Mouse (Mus musculus): ENCODE measurements at regions not wholly inside any gene's neighbourhood (a gene's known extent, or its start where the extent isn't known, plus 50 kb on each side); places are given as distances from the start of the nearest gene placed in this dataset.

GRCm38 (mm10) chr9:62590407-62591195 is 53.8 kb upstream of the Coro2b start:
- DNase-seq (ENCODE audit: low read depth, low spot score): no peak

GRCm38 (mm10) chr9:62591196-62591485 is 54.3 kb upstream of the Coro2b start:
- DNase-seq (ENCODE audit: low read depth, low spot score): no peak

- DNase-seq (ENCODE audit: low read depth, low spot score): peak; percentile 81
These were observed 61.2 kb upstream of the Coro2b start for GRCm38 (mm10) chr9:62598056-62598455.

DNA sequence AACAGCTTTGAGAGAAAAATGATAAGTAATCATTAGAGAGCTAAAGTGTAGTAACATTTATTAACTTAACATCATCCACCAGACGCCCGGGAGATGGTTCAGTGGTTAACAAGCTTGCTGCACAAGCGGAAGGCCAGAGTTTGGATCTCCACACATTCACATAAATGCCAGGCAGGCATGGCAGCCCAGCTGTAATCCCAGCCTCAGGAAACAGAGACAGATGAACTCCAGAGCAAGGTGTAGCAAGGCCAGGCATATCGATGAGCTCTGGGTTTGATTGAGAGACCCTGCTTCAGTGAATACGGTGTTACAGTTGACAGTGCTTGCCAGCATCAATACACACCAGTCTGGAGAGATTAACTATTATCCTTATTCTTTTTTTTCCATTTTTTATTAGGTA is 62.1 kb upstream of the Coro2b start:
- no peak for DNase-seq (ENCODE audit: low read depth, low spot score)

- no peak for DNase-seq (ENCODE audit: low read depth, low spot score)
These were observed 67.1 kb upstream of the Itga11 start for GRCm38 (mm10) chr9:62610526-62610925.

- DNase-seq (ENCODE audit: low read depth, low spot score): no peak
These were observed 66.2 kb upstream of the Itga11 start for GRCm38 (mm10) chr9:62611452-62611851.

DNA sequence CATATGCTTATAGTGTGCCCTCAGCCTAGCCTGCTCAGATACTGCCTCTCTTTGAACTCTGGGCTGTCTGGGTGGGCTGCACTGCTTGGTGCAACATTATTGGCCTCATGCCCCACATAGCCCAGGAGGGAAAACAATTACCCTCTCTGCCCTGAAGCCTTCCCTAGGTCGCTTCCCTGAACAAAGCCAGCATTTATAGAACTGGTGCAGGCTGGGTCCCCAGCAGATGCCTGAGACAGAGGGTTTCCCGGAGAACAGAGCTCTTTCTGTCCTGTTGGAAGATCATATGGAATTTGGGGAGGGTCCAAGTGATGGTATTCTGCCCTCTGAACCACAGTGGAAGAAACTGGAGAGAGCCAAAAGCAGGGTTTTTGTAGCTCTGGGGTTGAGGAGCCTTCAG is 64.6 kb upstream of the Itga11 start:
- DNase-seq (ENCODE audit: low read depth, low spot score): no peak

- no peak for DNase-seq (ENCODE audit: low read depth, low spot score)
These were observed 63.8 kb upstream of the Itga11 start for GRCm38 (mm10) chr9:62613806-62614205.

DNA sequence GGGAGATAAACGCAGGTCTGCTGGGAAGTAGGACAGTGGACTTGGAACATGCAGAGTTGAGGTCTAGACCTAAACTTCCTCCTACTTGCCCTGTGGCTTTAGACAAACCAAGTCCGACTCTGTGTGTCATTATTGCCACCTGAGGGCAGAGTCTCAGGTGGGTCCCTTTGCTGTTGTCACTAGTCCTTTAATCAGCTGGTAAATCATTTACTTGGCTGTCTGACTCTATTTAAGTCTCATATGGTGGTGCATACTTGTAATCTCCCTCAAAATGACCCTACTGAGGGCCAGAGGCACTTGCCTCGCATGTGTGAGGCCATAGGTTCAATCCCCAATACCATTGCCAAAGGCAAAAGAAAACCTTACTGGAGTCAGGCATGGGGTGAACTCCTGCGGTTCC is 62.7 kb upstream of the Itga11 start:
- no peak for DNase-seq (ENCODE audit: low read depth, low spot score)

- DNase-seq (ENCODE audit: low read depth, low spot score): no peak
These were observed 61.8 kb upstream of the Itga11 start for GRCm38 (mm10) chr9:62615799-62616198.

GRCm38 (mm10) chr9:62618994-62619393 is 58.6 kb upstream of the Itga11 start:
- no peak for DNase-seq (ENCODE audit: low read depth, low spot score)

GRCm38 (mm10) chr9:62620901-62621445 is 56.7 kb upstream of the Itga11 start:
- no peak for DNase-seq (ENCODE audit: low read depth, low spot score)

- no peak for DNase-seq (ENCODE audit: low read depth, low spot score)
These were observed 55.5 kb upstream of the Itga11 start for GRCm38 (mm10) chr9:62622106-62622505.

DNA sequence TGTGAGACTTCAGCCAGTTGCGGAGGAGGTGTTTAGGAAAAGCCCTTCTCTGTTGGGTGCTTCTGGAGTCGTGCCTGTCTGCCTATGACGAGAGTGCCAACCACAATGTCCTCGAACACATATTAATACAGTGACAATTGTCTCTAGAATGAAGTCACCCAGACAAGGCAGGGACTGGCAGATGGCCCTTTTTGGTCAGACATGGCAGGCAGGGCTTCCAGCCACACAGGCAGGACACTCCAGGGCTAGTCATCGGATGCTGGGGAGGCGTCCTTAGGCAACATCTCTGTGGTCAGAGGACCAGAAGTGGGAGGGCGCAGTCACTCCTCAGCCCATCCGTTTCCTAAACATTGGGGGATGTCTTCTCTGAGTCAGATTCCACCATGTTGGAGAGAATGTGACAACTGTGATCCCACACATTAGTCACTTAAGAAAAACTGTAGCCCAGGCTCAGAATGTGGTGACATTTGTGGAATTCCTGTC is 53.0 kb upstream of the Itga11 start:
- DNase-seq (ENCODE audit: low read depth, low spot score): peak; percentile 50

- DNase-seq (ENCODE audit: low read depth, low spot score): no peak
These were observed 50.3 kb upstream of the Itga11 start for GRCm38 (mm10) chr9:62627071-62628000.

All from telencephalon, adult 2 months (tissue).